In genomic region chr13:8839111-8839510, GRCm38 (mm10) we compare ENCODE assay signal across 19 mouse cellular contexts. TPM values are rescaled to one million over a fixed set of nuclear protein-coding genes. Genes with fewer than 3 reads are reported as not detected.
DNase-seq lines count a peak whose midpoint lies in the region; ATAC-seq and TF ChIP-seq lines count a peak whose summit lies in the region.
"Had no signal": no experiment of that assay in that cellular context is flagged by ENCODE, and none has a peak within 500 bp of the region (broad histone marks: within the 10 kb centered on the region; RNA-seq: fewer than 3 reads in every experiment).

No protein-coding gene starts in this region.

- peak overlapping the region; percentile 53; the same call in 1 of the 2 replicates for H3K27ac ChIP-seq in left cerebral cortex, adult 2 months
- H3K27ac ChIP-seq in heart, embryonic 12.5 days (ENCODE audit: poor library complexity, severe bottlenecking) = peak overlapping the region; percentile 71
- peak overlapping the region; percentile 45 for H3K27ac ChIP-seq in liver, postnatal 0 days (ENCODE audit: low read depth)
- H3K27ac ChIP-seq: embryonic facial prominence, embryonic 15.5 days; forebrain, embryonic 15.5 days; hindbrain, embryonic 10.5 days; limb, embryonic 10.5 days had no signal

- no peak for TF ChIP-seq EP300 in liver, postnatal 0 days (IDR thresholded peaks at IDR 0.05; ENCODE audit: low read depth)

- no peak overlapping the region for H3K4me3 ChIP-seq in left cerebral cortex, adult 2 months
- no peak overlapping the region for H3K4me3 ChIP-seq in heart, embryonic 12.5 days
- no peak overlapping the region for H3K4me3 ChIP-seq in liver, postnatal 0 days (ENCODE audit: low read depth, low read length)
- H3K4me3 ChIP-seq: embryonic facial prominence, embryonic 15.5 days; forebrain, embryonic 15.5 days; hindbrain, embryonic 10.5 days; limb, embryonic 10.5 days had no signal

- peak; percentile 91 for DNase-seq in heart, adult 11 months
- no peak for DNase-seq in heart, postnatal 25 days (ENCODE audit: low spot score)
- no peak for DNase-seq in left cerebral cortex, adult 2 months (ENCODE audit: extremely low spot score in 1 of 2, low spot score in 2 of 2)
- DNase-seq in left cerebral cortex, postnatal 36 days (ENCODE audit: low spot score in 2 of 2) = no peak
- no peak for DNase-seq in liver, postnatal 0 days
- no peak for DNase-seq in right cerebral cortex, adult 2 months (ENCODE audit: low spot score in 2 of 2)
- DNase-seq in frontal cortex, postnatal 36 days (ENCODE audit: low spot score in 2 of 2) = no peak
- DNase-seq: cerebellum, adult 18-20 months; gastrocnemius, postnatal 10 days; lung, adult 2 months; right cerebral cortex, postnatal 25 days; thymus, postnatal 36 days had no signal

- 87% methylated on average over 10 of the region's 10 CpGs for WGBS in heart, embryonic 12.5 days
- 82% methylated on average over 10 of the region's 10 CpGs for WGBS in liver, postnatal 0 days (ENCODE audit: insufficient replicate concordance)

- intact Hi-C loops in heart, postnatal 25 days (cut with DNase I) = no loop called here
- intact Hi-C loops in left cerebral cortex, adult 2 months (cut with DNase I) = no loop called here
- intact Hi-C loops in left cerebral cortex, postnatal 36 days (cut with DNase I) = no loop called here

- H3K27me3 ChIP-seq in heart, embryonic 12.5 days (replicated peaks) = no peaks in the 10 kb centered on the region
- H3K27me3 ChIP-seq in liver, postnatal 0 days (ENCODE audit: insufficient read depth, low read length) = no peaks in the 10 kb centered on the region
- H3K27me3 ChIP-seq: embryonic facial prominence, embryonic 15.5 days; forebrain, embryonic 15.5 days; Patski had no signal

- H3K4me2 ChIP-seq in heart, embryonic 12.5 days = no peak overlapping the region
- no peak overlapping the region for H3K4me2 ChIP-seq in liver, postnatal 0 days (ENCODE audit: low read depth, low read length)
- H3K4me2 ChIP-seq: embryonic facial prominence, embryonic 15.5 days; forebrain, embryonic 15.5 days; midbrain, embryonic 11.5 days had no signal

- H3K9me3 ChIP-seq in heart, embryonic 12.5 days (replicated peaks) = no peaks in the 10 kb centered on the region
- H3K9me3 ChIP-seq in liver, postnatal 0 days (ENCODE audit: low read length) = no peaks in the 10 kb centered on the region
- H3K9me3 ChIP-seq: embryonic facial prominence, embryonic 15.5 days; forebrain, embryonic 15.5 days; hindbrain, embryonic 10.5 days; limb, embryonic 10.5 days had no signal

- H3K36me3 ChIP-seq in heart, embryonic 12.5 days = peaks cover 81% of the 10 kb centered on the region
- H3K36me3 ChIP-seq in liver, postnatal 0 days (replicated peaks; ENCODE audit: insufficient read depth, low read length) = peaks cover 59% of the 10 kb centered on the region

- H3K4me1 ChIP-seq in heart, embryonic 12.5 days (replicated peaks) = no peaks in the 10 kb centered on the region
- H3K4me1 ChIP-seq in liver, postnatal 0 days (ENCODE audit: insufficient read depth) = no peaks in the 10 kb centered on the region
- H3K4me1 ChIP-seq: embryonic facial prominence, embryonic 15.5 days; forebrain, embryonic 15.5 days; limb, embryonic 10.5 days had no signal

- no peak for TF ChIP-seq CTCF in left cerebral cortex, adult 2 months (IDR thresholded peaks at IDR 0.05)
- no peak for TF ChIP-seq CTCF in liver, postnatal 0 days (IDR thresholded peaks at IDR 0.05; ENCODE audit: low read depth)

- no peak for ATAC-seq in heart, embryonic 12.5 days (ENCODE audit: insufficient number of reproducible peaks, low FRiP score)
- no peak for ATAC-seq in liver, postnatal 0 days
- ATAC-seq: forebrain, embryonic 15.5 days had no signal

- H3K9ac ChIP-seq in heart, embryonic 12.5 days = no peak overlapping the region
- H3K9ac ChIP-seq in liver, postnatal 0 days (replicated peaks) = no peak overlapping the region
- H3K9ac ChIP-seq: embryonic facial prominence, embryonic 15.5 days; forebrain, embryonic 15.5 days had no signal

RNA-seq across cellular contexts. Expression of gene Wdr37, which starts 32.6 kb away (rescaled TPM):
- total RNA-seq in heart, postnatal 25 days (2021) = 10 to 100 TPM; 28.9 to 35.2 TPM
- 100 to 1,000 TPM in 1 of 2 experiments, 10 to 100 TPM in 1; 98.0 to 106 TPM for total RNA-seq in left cerebral cortex, adult 2 months (2021)
- 100 to 1,000 TPM; 104 TPM for total RNA-seq in left cerebral cortex, postnatal 36 days (2021)
- polyA plus RNA-seq in heart, embryonic 12.5 days (2016; fragmentation: Nextera tagmentation; extraction: Ambion mirVana) = 24.2 and 26.3 TPM in 2 replicates
- polyA plus RNA-seq in liver, postnatal 0 days (2015; fragmentation: Nextera tagmentation; extraction: Ambion mirVana) = 5.2 and 5.8 TPM in 2 replicates

RNA-seq across cellular contexts. Expression of gene Idi1, which starts 46.2 kb away (rescaled TPM):
- total RNA-seq in heart, postnatal 25 days (2021) = 1 to 10 TPM; 5.6 to 6.4 TPM
- total RNA-seq in left cerebral cortex, adult 2 months (2021) = 10 to 100 TPM; 32.6 to 35.1 TPM
- total RNA-seq in left cerebral cortex, postnatal 36 days (2021) = 10 to 100 TPM; 37.6 to 42.2 TPM
- polyA plus RNA-seq in heart, embryonic 12.5 days (2016; fragmentation: Nextera tagmentation; extraction: Ambion mirVana) = 58.4 and 63.5 TPM in 2 replicates
- 31.2 and 35.0 TPM in 2 replicates for polyA plus RNA-seq in liver, postnatal 0 days (2015; fragmentation: Nextera tagmentation; extraction: Ambion mirVana)

Comparison
In these comparisons a context has a peak if more than half of its experiments do, and no peak if none do; other contexts are left out.
1. RNA of gene Idi1, which starts 46.2 kb away (total RNA-seq): 37.6 to 42.2 TPM in left cerebral cortex, postnatal 36 days and 32.6 to 35.1 TPM in left cerebral cortex, adult 2 months; 5.6 to 6.4 TPM in heart, postnatal 25 days; every median in the first group is over 4 times any median in the second.
2. Peak in every context shown above with its lines, with median percentiles within 50 percentile points of each other: H3K27ac ChIP-seq.